Mouse (Mus musculus): ENCODE data around the gene Tnfrsf13c. TPM values are rescaled to one million over a fixed set of nuclear protein-coding genes. Genes with fewer than 3 reads are reported as not detected.

The Tnfrsf13c gene
- total RNA-seq, 1 experiment from 2014 or later = 1.0 TPM

DNA sequence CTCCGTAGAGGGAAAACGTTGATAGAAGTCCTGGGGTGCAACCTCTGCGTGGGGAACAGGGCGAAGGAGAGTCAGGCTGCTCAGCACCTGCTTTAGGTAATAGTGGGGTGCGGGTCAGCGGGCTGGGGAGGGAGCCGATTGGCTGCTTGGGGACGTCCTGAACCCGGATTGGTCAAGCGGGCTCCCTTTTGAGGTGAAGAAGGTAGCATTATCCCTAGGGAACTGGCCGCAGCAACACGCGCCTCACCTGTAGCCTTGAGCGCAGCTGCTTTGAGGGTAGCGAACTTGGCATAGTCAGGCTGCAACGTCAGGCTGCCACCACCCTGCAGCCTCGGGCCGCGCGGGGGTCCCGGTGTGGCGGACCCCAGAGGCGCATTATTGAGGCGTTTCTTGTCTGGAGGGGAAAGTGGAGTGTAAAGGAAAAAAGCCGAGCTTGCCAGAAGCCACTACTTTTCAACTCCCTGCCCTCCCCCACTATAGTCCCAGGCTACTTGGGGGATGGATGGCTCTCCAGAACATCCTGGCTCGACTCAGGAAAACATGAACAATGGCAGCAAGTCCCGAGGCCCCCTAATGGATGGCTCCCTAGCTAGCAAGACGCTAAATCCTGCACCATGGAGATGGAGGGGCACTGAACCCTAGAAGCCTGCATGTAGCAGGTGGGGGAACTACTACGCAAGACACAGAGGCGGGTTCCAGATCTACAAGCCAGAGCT is 16.5 kb downstream of the Tnfrsf13c start:
- DNase-seq = no peak

DNA sequence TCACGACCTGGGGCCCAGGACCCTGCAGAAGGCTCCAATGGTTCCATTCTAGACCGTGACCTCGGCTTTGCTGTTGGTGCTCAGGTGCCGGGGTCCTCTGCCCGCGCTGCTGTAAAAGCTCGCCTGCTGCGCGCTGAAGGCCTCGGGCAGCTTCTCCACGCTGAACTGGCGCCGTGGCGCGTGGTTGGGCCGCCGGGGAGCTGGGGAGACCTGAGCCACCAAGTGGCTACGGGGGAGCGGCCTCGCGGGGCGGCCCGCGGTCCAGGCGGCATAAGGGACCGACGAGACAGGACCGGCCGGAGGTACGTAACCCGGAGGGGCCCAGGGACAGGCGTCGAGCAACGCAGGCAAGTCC is 17.1 kb downstream of the Tnfrsf13c start:
- no peak for DNase-seq

DNA sequence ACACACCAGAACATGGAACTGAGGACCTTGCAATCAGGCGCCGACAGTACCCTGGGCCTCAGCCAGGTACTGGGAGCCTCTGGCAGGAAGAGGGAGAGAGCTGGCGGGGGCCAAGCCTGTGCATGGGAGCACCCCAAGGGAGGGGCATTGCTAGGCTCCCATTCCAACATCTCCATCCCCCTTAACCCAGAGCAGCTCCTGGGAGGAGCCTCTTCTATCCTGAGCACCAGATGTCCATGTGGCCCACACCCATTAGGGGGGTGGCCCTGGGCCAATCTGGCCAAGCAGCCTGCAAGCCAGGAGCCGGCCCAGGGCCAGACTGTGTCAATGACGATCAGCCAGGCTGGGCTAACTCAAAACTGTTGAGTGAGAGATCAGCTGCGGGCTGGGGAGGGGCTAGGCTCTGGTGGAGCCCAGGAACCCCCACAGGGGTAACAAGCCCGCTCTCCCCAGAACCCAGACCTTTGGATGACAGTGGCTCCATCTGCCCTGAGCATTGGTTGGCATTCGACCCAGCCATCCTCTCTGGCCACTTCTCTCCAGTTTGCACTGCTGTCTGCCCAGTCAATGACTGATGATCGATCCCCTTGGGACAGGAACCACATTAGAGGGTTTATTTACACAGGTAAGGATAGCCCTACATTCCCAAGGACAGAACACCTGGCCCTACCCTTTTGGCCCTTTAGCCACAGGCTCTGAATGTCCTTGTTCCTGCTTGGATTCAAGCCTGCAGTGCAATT is 17.6 kb downstream of the Tnfrsf13c start:
- peak; percentile 77 for DNase-seq

DNA sequence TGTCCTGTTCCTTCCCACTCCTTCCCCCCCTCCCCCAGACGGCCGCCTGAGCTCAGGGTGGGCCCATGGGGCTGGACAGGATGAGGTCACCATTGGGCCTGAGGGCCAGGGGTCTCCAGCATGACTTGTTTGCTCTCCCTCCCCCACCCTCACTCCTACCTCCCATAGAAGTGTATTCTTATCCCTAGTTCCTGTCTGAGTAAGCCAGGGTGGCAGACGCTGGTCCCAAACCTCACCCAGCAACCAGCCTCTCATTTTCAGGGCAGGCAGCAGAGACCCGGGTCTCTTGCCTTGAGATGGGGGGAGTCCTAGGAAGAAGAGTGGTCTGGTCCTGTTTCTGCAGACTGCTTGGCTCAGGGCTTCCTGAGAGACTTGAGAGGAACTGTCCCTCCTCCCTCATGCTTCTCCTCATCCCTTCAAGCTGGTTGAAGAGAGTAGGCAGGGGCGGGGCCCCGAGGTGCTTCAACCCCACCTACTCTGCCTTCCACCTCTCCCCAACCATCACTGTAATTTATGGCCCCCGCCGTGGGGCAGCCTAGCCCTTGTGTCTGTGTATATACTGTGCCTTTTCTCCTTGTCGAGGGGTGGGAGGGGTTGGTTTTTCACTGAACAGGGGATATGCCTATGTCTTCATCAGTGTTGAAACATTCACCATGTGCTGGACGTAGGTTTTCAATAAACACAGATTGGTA is 19.3 kb downstream of the Tnfrsf13c start:
- no peak for DNase-seq

DNA sequence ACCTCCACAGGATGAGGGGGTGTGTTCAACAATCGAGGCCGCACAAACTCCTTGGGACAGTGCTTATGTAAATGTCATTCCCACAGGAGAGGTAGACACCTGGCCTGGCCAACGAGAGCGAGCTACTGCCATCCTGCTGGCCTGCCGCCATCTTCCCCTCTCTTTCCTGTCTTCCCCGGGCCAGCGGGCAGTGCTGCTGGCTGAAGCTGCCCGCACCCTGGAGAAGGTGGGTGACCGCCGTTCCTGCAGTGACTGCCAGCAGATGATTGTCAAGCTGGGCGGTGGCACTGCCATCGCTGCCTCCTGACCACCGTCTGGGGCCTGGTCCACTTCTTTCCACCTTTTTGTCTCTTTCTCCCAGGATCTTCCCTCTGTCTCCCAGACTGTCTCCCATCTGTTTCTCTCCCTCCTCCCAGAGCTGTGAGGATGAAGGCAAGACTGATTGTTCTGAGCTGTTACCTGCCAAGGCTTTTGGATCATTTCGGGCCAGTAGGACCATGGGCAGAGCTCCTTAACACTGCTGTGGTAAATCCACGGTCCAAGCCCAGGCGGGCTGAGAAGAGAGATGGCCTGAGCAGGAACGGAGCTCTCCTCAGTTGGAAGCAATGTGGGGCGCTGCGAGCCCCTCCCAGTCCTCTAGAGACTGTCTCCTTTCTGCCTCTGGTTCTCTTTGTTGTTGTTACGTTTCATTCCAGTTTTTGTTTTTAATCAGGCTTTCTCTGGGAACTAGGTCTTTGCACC is 20.4 kb downstream of the Tnfrsf13c start:
- DNase-seq = no peak

DNA sequence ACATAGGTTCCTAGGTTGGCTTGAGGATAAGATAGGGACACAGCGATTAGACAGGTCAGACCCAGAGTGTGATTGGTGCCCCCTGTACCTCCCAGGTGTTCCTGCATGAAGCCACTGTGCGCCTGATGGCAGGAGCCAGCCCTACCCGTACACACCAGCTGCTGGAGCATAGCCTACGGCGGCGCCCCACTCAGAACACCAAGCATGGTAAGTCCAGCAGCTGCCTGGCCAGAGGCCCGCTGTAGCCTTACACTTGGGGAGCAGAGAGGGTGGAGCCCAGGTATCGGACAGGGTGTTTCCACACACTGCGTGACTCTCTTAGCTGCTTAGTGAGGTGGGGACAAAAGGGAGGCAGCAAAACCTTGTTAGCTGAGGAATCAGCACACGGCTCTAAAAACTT is 21.1 kb downstream of the Tnfrsf13c start:
- DNase-seq = no peak

DNA sequence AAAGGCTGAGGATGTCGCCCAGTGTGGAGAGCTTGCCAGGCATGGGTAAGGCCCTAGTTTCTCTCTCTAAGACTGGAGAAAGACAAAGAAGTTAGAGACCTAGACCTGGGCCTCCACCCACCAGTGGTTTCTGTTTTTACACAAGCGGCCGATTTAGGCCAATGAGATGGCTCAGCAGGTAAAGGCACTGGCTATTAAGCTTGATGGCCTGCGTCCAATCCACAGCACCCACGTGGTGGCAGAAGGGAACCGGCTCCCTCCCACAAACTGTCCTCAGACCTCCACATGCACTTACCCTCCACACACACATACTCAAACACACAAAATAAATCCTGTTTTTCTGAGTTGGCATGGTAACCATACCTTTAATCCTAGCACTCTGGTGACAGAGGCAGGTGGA is 22.1 kb downstream of the Tnfrsf13c start:
- no peak for DNase-seq

DNA sequence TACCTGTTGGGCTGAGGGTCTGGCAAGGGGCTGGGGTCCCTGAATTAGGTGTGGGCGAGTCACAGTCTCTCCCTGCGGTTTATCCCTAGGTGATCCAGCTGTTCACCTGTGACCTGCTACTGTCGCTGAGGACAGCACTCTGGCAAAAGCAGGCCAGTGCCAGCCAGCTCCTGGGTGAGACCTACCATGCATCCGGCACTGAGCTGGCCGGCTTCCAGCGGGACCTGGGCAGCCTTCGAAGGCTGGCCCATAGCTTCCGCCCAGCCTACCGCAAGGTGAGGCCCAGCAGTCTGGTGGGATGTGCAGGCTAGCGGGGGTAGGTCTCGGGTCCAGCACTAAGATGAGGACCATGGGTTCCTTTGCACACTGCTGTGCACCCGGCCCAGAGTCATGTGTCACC is 24.6 kb downstream of the Tnfrsf13c start:
- DNase-seq = no peak

DNA sequence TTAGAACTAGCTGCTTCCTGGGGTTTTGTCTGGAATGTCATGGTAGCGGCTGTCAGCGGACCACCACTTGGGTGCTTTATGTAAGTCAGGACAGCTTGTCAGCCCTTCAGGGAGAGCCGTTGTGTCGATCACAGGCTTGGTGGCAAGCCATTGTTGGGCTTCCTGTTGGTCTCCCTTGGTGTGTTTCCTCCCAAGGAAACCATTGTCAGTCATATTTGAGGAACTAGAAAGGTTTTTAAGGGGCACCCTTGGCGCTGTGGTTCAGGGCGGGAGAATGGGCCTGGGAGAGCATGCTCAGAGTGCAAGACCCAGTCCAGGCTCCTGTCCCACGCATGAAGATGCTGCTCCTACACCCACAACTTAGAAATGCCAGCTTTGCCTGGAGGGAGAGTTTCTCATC is 25.8 kb downstream of the Tnfrsf13c start:
- no peak for DNase-seq

DNA sequence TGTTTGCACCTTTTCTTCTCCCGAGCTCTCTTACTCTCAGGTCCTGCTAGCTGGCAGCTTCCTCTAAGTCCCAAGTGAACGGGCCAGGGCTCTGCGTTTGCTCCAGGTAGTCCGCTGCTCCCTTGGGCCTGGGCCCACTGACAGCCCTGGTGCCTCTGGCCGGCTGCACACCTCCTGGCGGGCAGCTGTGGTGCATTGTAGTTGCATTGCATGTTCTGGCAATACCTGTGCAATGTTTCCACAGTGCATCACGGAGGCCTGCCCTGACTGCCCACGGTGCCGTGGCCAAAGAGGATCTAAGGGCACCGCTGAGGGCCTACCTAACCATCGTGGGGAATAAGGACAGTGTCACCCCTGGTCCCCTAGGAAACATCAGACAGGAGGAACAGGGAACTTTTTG is 26.2 kb downstream of the Tnfrsf13c start:
- DNase-seq = no peak

DNA sequence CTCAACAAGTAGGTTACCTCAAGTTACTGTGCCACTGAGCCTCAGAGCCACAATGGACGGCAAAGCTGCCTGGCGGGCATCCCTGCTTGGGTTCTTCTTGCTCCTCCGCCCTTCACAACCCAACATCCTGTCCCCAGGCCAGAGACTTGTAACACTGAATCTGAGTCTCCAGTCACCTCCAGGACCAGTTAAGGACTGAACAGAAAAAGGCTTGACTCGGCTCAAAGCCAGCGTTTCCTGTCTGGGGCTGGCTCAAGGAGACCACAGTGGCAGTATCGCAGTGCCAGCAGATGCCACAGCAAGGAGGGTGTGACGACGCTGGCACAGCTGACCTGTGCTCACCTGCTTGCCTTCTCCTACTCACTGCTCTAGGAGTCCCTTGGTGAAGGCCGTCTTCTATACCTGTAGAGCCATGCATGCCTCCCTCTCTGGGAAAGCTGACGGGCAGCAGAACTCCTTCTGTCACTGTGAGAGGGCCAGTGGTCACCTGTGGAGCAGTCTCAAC is 26.9 kb downstream of the Tnfrsf13c start:
- DNase-seq = no peak

DNA sequence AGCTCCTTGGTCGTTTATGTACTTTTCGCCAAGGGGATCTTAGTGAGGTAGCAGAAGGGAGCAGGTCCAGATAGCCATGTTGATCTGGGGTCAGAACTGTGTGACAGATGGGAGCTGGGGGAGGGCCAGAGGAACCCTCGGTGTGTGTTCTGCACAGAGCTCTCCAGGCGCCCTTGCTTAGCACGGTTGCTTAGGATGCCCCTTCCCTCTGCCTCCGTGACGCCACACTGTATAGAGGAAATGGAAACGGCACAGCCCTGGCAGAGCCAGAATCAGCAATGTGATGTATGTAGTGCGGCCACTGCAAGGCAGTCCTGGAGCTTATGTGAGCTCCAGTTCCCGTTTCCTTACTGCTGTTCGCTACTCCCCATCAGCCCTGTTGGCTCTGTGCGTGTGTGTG is 27.9 kb downstream of the Tnfrsf13c start:
- no peak for DNase-seq

DNA sequence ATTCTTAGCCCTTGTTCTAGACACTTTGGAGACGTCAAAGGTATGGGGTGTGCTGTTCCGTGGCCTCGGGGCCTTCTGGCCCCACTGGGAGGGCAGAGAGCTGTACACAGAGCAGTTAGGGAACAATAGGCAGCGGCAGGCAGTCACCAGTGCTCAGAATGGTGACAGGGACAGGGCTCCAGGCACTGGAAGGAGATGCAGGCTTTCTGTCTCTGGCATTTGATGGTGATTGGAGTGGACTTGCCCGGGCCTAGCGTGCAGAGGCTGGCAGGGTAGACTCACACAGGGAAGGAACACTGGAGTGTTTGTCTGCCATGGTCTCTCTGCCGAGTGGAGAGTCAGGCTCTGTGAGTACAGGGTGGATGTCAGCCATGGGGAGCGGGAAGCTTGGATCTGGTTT is 31.6 kb downstream of the Tnfrsf13c start:
- DNase-seq = no peak

DNA sequence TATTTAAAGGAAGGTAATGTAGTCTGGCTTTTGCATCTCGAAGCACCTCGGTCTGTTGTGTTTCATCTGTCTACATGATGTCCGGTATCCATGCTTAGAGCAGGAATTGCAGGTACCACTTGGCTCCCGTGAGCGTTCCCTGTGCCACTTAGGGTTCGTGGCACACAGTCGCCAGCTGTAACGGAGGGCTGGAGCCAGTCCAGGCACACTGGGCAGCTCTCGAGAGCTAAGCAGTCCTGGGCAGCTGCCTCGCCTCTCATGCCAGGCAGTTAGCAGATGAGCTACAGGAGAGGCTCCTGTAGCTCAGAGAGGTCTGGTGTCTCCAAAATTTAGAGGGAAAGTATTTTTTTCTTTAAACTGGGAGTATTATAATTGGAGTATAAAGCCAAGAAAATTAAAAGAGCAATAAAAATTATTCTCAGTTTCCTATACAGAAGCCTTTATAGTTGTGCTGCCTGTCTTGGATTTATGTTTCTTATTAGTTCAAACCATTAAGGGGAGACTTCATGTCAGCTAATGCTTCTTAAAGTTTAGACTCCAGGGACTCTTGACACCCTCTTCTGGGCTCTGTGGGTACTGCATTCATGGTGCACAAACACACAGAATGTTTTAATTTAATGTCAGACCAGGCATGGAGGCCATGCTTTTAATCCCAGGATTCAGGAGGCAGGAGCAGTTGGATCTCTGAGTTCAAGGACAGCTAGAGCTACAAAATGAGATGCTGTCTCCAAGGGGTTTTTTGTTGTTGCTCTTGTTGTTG is 35.5 kb downstream of the Tnfrsf13c start:
- DNase-seq = peak; percentile 57

DNA sequence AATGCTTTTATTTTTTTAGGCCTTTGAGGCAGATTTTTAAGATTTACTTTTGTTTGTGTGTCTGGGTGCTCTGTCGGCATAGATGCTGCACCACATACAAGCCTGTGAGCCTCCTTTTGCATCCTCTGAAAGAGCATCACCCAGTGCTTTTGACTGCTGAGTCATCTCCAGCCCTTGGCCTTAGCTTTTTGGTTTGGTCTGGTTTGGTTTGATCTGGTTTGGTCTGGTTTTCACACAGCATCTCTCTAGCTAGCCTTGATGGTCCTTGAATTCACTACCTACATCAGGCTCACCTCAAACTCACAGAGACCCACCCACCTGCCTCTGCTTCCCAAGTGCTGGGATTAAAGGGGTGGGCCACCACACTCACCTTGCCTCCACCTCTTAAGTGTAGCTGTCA is 36.2 kb downstream of the Tnfrsf13c start:
- DNase-seq = no peak

DNA sequence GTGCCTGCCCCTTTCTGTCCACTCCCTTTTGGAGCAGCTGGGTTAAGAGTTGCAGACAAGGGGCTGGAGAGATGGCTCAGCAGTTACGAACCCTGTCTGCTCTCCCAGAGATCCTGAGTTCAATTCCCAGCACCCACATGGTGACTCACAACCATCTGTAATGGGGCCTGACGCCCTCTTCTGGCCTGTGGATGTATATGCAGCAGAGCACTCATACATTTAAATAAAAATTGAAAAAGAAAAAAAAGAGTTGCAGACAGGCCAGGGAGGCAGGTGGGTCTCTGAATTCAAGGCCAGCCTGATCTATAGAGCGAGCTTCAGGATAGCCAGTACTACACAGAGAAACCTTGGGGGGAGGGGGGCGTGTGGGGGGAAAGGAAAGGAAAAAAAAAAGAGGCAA is 36.8 kb downstream of the Tnfrsf13c start:
- DNase-seq = no peak

DNA sequence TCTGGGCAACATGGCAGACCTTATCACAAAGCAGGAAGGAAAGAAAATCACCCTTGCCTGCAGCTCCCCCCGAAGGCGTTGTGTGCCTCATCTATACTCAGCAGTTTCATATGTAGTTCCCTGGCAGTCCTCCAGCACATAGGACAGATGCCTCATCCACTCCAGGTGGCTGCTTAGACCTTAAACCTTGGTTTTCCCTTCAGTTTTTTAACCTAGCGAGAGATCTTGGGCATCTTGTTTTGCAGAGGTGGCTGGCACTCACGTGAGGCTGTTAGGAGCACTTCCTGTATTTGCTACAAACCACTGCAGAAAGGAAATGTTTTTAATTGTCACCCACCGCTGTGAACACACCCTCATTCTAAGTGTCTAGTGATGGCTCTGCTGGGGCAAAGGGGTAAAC is 37.2 kb downstream of the Tnfrsf13c start:
- DNase-seq = no peak

DNA sequence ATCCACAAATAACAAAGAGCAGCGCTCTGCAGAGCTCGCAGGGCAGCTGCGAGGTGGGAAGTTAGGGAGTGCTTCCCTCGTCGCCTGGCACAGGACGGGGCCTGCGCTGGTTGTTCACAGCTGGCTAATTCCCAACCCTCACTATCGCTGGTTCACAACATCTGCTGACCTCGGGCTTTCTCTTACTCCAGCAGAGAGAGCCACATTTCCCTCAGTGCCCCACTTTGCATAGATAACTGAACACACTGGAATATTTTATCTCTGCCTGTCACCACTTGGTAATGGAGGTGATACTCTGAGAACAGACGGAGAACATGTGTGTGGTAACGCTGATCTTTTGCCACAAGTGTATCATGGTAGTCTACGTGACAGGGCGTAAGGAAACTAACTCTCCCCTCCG is 38.0 kb downstream of the Tnfrsf13c start:
- DNase-seq = no peak

DNA sequence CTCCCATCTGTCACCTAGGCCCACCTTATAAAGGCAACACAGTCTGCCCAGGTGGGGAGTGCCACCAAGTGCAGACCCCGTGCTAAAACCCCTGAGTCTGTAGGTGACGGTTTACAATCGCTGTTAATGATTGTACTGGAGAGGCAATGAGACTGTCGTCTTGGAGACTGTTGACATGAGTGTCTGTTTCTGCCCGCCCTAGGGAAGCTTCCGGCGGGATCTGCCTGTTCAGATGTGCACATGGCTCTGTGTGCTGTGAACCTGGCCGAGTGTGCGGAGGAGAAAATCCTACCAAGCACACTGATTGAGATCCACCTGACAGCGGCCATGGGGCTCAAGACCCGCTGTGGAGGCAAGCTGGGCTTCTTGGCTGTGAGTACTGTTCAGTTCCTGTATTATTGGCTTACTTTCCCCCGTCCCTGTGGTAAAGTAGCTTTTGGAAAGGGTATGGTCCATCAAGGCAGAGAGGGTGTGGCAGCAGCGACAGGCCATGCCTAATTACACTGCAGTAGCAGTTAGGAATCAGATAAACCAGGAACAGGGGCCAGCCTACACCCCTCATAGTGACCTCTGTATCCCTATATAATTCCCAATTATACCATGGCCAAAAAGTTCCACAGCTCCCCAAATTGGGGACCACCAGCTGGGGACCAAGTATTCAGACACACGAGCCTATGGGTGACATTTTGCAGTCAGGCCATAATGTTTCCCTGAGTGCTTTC is 38.9 kb downstream of the Tnfrsf13c start:
- no peak for DNase-seq

DNA sequence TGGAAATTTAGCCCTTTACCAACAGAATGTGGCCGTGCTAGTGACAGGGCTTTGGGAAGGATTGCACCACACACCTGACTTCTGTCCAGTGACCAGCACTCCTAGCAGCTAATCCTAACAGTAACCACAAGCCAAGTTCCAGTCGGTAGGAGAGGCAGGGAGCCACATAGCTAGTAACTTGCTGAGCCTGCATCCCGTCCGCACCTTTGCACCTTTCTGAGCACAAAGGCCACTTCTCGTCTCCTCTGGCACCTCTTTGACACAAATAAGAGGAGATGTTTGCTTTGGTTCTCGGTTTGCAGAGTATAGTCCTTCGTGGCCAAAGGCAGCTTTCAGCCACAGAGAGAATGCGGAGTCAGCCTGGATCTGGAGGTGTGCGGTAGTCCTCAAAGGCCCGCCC is 39.5 kb downstream of the Tnfrsf13c start:
- no peak for DNase-seq

DNA sequence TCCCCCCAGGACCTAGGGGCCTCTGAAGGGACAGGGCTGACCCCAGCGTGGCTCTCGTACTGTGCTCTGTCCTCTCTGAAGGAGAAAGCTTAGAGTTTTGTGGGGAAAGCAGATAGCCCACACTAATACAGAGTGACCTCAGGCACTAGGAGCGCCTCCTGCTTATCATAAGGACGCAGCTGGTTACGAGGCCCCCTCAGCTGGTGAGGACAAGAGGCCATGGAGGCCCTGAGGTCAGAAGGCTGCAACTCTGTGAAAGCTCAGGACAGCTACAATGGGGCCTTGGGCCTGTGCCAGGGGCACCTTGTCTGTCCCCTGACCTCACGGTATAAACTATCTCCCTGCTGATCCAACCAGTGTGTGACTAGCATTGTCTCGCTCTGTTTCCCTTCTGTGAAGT is 40.0 kb downstream of the Tnfrsf13c start:
- no peak for DNase-seq

Data from adrenal gland, postnatal 14 days (tissue).